In the genomic region with DNA sequence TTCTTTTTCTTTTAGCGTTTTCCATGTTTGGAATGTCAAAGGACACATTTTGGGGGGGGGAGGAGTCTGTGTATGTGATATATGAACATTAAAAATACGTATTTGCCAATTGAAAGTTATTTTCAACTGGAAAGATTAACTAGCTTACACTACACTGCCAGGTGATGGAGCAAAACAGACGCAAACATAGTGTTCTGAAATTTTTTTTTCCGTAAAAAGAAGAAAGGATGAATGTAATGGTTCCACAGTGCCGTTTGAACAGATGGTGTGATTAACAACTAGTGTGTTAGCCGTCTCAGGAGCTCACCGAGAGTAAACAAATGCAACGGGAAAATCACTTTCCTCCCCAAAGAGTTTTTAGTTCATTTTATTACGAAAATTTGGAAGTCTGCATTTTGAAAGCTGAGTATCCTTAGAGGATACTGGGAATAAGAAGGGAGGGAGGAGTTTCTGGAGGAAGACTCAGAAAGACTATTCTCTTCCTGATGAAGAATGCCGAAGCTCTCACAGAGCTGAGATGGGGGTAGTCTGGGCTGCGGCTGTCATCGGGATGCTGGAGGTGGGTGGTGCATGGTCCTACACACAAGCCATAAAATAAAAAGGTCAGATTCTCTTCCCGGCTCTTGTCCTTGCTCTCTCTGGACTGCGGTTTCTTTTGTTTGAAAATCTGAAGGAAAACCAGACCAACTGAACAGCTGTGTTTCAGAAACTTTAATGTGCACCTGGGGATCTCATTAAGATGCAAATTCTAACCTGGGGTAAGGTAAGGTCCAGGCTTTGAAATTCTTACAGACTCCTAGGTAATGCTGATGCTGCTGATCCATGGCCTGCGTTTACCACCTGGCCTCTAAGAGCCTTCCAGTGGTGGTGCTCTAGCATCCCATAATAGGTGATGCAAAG, we compare ENCODE assay signal across 8 mouse cellular contexts.
DNase-seq lines count a peak whose midpoint lies in the region; ATAC-seq and TF ChIP-seq lines count a peak whose summit lies in the region.

No protein-coding gene starts in this region.

- no peak for ATAC-seq in lung, embryonic 16.5 days (ENCODE audit: low read depth)
- ATAC-seq in embryonic facial prominence, embryonic 13.5 days (ENCODE audit: insufficient number of reproducible peaks, insufficient read depth, low FRiP score, low TSS enrichment, low read depth), result no peak
- ATAC-seq in inflammation-experienced regulatory T-cells, adult 6 months, result peak; percentile 19
- no peak for ATAC-seq in midbrain, postnatal 0 days (ENCODE audit: low FRiP score)

- no peaks in the 10 kb centered on the region for H3K9me3 ChIP-seq in lung, embryonic 16.5 days (ENCODE audit: control insufficient read depth, low read length)
- H3K9me3 ChIP-seq in embryonic facial prominence, embryonic 13.5 days, result no peaks in the 10 kb centered on the region
- no peaks in the 10 kb centered on the region for H3K9me3 ChIP-seq in midbrain, postnatal 0 days (ENCODE audit: low read length)

- H3K9ac ChIP-seq in lung, embryonic 16.5 days (ENCODE audit: low read length), result peak overlapping the region; percentile 3
- H3K9ac ChIP-seq in embryonic facial prominence, embryonic 13.5 days, result peak overlapping the region; percentile 47
- no peak overlapping the region for H3K9ac ChIP-seq in midbrain, postnatal 0 days (replicated peaks; ENCODE audit: low read length, poor library complexity, severe bottlenecking)

- no peaks in the 10 kb centered on the region for H3K36me3 ChIP-seq in lung, embryonic 16.5 days (ENCODE audit: control insufficient read depth, insufficient read depth, low read length)
- no peaks in the 10 kb centered on the region for H3K36me3 ChIP-seq in embryonic facial prominence, embryonic 13.5 days
- no peaks in the 10 kb centered on the region for H3K36me3 ChIP-seq in midbrain, postnatal 0 days (ENCODE audit: insufficient read depth, low read length)

- no peak for DNase-seq in lung, postnatal 10 days
- peak; percentile 28 for DNase-seq in midbrain, postnatal 0 days (ENCODE audit: low spot score)
- no peak for DNase-seq in left cerebral cortex, adult 11 months (ENCODE audit: low spot score)
- DNase-seq in spleen, adult 18-20 months, result no peak
- DNase-seq in T-cell, adult 2 months (ENCODE audit: low spot score), result no peak

- H3K27ac ChIP-seq in lung, embryonic 16.5 days (ENCODE audit: low read length), result no peak overlapping the region; the same call in 1 of the 2 replicates
- H3K27ac ChIP-seq in embryonic facial prominence, embryonic 13.5 days, result 0 out of 2 replicates have a peak overlapping the region, but pooled peaks have one; percentile 16
- H3K27ac ChIP-seq in midbrain, postnatal 0 days (ENCODE audit: low read depth, low read length), result peak overlapping the region; percentile 12; the same call in 1 of the 2 replicates

- no peaks in the 10 kb centered on the region for H3K27me3 ChIP-seq in lung, embryonic 16.5 days (ENCODE audit: control insufficient read depth, insufficient read depth, low read depth, low read length)
- no peaks in the 10 kb centered on the region for H3K27me3 ChIP-seq in embryonic facial prominence, embryonic 13.5 days
- H3K27me3 ChIP-seq in midbrain, postnatal 0 days (ENCODE audit: insufficient read depth, low read length), result no peaks in the 10 kb centered on the region

- WGBS in lung, embryonic 16.5 days, result 9% methylated on average over 15 of the region's 15 CpGs
- WGBS in embryonic facial prominence, embryonic 13.5 days, result 8% methylated on average over 15 of the region's 15 CpGs
- 7% methylated on average over 15 of the region's 15 CpGs for WGBS in midbrain, postnatal 0 days

- H3K4me3 ChIP-seq in lung, embryonic 16.5 days (ENCODE audit: low read length), result peak overlapping the region; percentile 49
- H3K4me3 ChIP-seq in embryonic facial prominence, embryonic 13.5 days, result peak overlapping the region; percentile 39
- peak overlapping the region; percentile 35 for H3K4me3 ChIP-seq in midbrain, postnatal 0 days (ENCODE audit: low read depth, low read length)

- H3K4me1 ChIP-seq in lung, embryonic 16.5 days (replicated peaks; ENCODE audit: control insufficient read depth, insufficient read depth, low read length), result peaks cover 14% of the 10 kb centered on the region; the same call in 1 of the 2 replicates
- peaks cover 24% of the 10 kb centered on the region for H3K4me1 ChIP-seq in embryonic facial prominence, embryonic 13.5 days
- no peaks in the 10 kb centered on the region for H3K4me1 ChIP-seq in midbrain, postnatal 0 days (ENCODE audit: insufficient read depth, low read length)

- H3K4me2 ChIP-seq in lung, embryonic 16.5 days (ENCODE audit: low read depth, low read length), result peak overlapping the region; percentile 73
- peak overlapping the region; percentile 65 for H3K4me2 ChIP-seq in embryonic facial prominence, embryonic 13.5 days
- peak overlapping the region; percentile 61 for H3K4me2 ChIP-seq in midbrain, postnatal 0 days (ENCODE audit: low read depth, low read length, poor library complexity, severe bottlenecking)

- TF ChIP-seq CTCF in midbrain, postnatal 0 days (IDR thresholded peaks at IDR 0.05), result no peak
